In the genomic region with DNA sequence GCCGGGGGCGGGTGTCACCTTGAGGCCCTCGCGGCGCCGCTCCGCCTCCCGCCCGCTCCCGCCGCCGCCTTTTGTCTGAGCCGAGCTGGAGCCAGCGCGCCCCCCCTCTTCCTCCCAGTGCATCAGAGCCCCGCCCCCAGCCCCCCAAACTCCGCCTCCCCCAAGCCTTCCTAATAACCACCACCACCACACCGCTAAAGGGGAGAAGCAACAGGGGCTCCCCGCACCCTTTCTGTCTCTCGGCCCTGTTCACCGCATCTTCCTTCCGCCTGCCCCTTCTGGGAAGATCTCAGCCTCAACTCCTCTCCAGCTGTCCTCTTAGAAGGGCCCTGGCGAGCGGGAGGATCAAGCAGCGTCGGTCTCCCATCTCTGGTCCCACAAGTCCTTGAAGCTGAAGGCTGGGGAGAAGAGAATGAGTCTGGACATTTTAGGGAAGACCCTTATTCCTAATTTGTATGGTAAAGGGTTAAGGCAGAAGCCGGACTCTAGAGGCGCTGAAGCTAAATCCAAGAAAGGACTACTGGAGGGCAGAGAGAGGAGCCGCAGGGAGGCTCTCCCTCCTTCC, we compare ENCODE assay signal across 8 mouse cellular contexts. TPM values are rescaled to one million over a fixed set of nuclear protein-coding genes. Genes with fewer than 3 reads are reported as not detected.
A peak's percentile ranks its signal among the peaks of the same experiment; 100 is the strongest.
DNase-seq lines count a peak whose midpoint lies in the region; ATAC-seq and TF ChIP-seq lines count a peak whose summit lies in the region.

TSS of gene Tmem151b (minus strand) at position 61 of the 565 bp plus-strand sequence.

- peaks cover 22% of the 10 kb centered on the region for H3K4me1 ChIP-seq in kidney, embryonic 14.5 days (ENCODE audit: control insufficient read depth, insufficient read depth, low read length)
- H3K4me1 ChIP-seq in forebrain, embryonic 10.5 days, result peaks cover 59% of the 10 kb centered on the region
- H3K4me1 ChIP-seq in midbrain, postnatal 0 days (ENCODE audit: insufficient read depth, low read length), result 0 out of 2 replicates have a peak, but pooled peaks cover 10% of the 10 kb centered on the region

- H3K9me3 ChIP-seq in kidney, embryonic 14.5 days (ENCODE audit: control insufficient read depth, low read length), result no peaks in the 10 kb centered on the region
- no peaks in the 10 kb centered on the region; the same call in 1 of the 2 replicates for H3K9me3 ChIP-seq in forebrain, embryonic 10.5 days
- H3K9me3 ChIP-seq in midbrain, postnatal 0 days (ENCODE audit: low read length), result no peaks in the 10 kb centered on the region

- no peak within 1 kb of the TSS for H3K27ac ChIP-seq in kidney, embryonic 14.5 days (ENCODE audit: low read depth, low read length)
- H3K27ac ChIP-seq in forebrain, embryonic 10.5 days, result peak within 1 kb of the TSS; percentile 98
- peak within 1 kb of the TSS; percentile 96 for H3K27ac ChIP-seq in midbrain, postnatal 0 days (ENCODE audit: low read depth, low read length)

- WGBS in kidney, embryonic 14.5 days, result 0% methylated on average over 13 of the region's 29 CpGs
- 2% methylated on average over 17 of the region's 29 CpGs for WGBS in forebrain, embryonic 10.5 days
- 0% methylated on average over 10 of the region's 29 CpGs for WGBS in midbrain, postnatal 0 days

- TF ChIP-seq CTCF in midbrain, postnatal 0 days (IDR thresholded peaks at IDR 0.05), result peak; percentile 37

- DNase-seq in kidney, postnatal 14 days, result no peak
- DNase-seq in ZHBTc4 (ENCODE audit: low read depth, low spot score), result peak; percentile 45
- DNase-seq in forebrain, embryonic 10.5 days (ENCODE audit: extremely low spot score, low spot score), result peak; percentile 73
- DNase-seq in layer of hippocampus, postnatal 14 days (ENCODE audit: low spot score in 2 of 2), result peak in 1 of 2 experiments; percentile 70
- peak; percentile 76 for DNase-seq in midbrain, postnatal 0 days (ENCODE audit: low spot score)
- no peak for DNase-seq in spleen, adult 12 weeks (ENCODE audit: low spot score)

- H3K9ac ChIP-seq in kidney, embryonic 14.5 days (ENCODE audit: low read depth, low read length), result peak within 1 kb of the TSS; percentile 84
- peak within 1 kb of the TSS; percentile 98 for H3K9ac ChIP-seq in midbrain, postnatal 0 days (replicated peaks; ENCODE audit: low read length, poor library complexity, severe bottlenecking)

- H3K27me3 ChIP-seq in kidney, embryonic 14.5 days (ENCODE audit: control insufficient read depth, insufficient read depth, low read length), result peaks cover 44% of the 10 kb centered on the region
- peaks cover 75% of the 10 kb centered on the region for H3K27me3 ChIP-seq in forebrain, embryonic 10.5 days (ENCODE audit: poor library complexity, severe bottlenecking)
- peaks cover 15% of the 10 kb centered on the region for H3K27me3 ChIP-seq in midbrain, postnatal 0 days (ENCODE audit: insufficient read depth, low read length)

- H3K36me3 ChIP-seq in kidney, embryonic 14.5 days (ENCODE audit: control insufficient read depth, insufficient read depth, low read length), result no peaks in the 10 kb centered on the region
- peaks cover 19% of the 10 kb centered on the region for H3K36me3 ChIP-seq in forebrain, embryonic 10.5 days (replicated peaks)
- peaks cover 10% of the 10 kb centered on the region for H3K36me3 ChIP-seq in midbrain, postnatal 0 days (ENCODE audit: insufficient read depth, low read length)

- H3K4me2 ChIP-seq in kidney, embryonic 14.5 days (replicated peaks; ENCODE audit: low read depth, low read length), result peak within 1 kb of the TSS; percentile 99
- H3K4me2 ChIP-seq in midbrain, postnatal 0 days (ENCODE audit: low read depth, low read length, poor library complexity, severe bottlenecking), result peak within 1 kb of the TSS; percentile 66

- H3K4me3 ChIP-seq in kidney, embryonic 14.5 days (ENCODE audit: low read length), result peak within 1 kb of the TSS; percentile 80
- H3K4me3 ChIP-seq in forebrain, embryonic 10.5 days, result peak within 1 kb of the TSS; percentile 96
- peak within 1 kb of the TSS; percentile 58 for H3K4me3 ChIP-seq in midbrain, postnatal 0 days (ENCODE audit: low read depth, low read length)

- peak; percentile 26 for ATAC-seq in kidney, embryonic 14.5 days (ENCODE audit: low FRiP score, low TSS enrichment)
- peak; percentile 52 for ATAC-seq in midbrain, postnatal 0 days (ENCODE audit: low FRiP score)
- no peak for ATAC-seq in monocyte, adult 5-6 weeks (replicated peaks; ENCODE audit: insufficient number of reproducible peaks, low FRiP score, low TSS enrichment, poor library complexity, severe bottlenecking)

RNA-seq across cellular contexts. Expression of gene Tmem151b, which starts in this region (rescaled TPM):
- polyA plus RNA-seq in kidney, embryonic 14.5 days (2014; fragmentation: Nextera tagmentation; extraction: Ambion mirVana), result 1.7 and 2.0 TPM in 2 replicates
- 4.8 and 6.3 TPM in 2 replicates for polyA plus RNA-seq in forebrain, embryonic 10.5 days (2016; fragmentation: Nextera tagmentation; extraction: Ambion mirVana)
- 100 to 1,000 TPM; 106 to 107 TPM for total RNA-seq in layer of hippocampus, postnatal 14 days (2021)
- 77.9 and 95.6 TPM in 2 replicates for total RNA-seq in midbrain, postnatal 0 days (2014; rRNA removed)
- 29.1 and 30.7 TPM in 2 replicates for polyA plus RNA-seq in midbrain, postnatal 0 days (2015; fragmentation: Nextera tagmentation; extraction: Ambion mirVana)
- total RNA-seq in monocyte, adult 5-6 weeks (2017), result 0.10 to 0.32 TPM in 2 of 3 replicates, not detected in the other

Comparison
In these comparisons a context has a peak if more than half of its experiments do, and no peak if none do; other contexts are left out.
1. RNA of gene Tmem151b (total RNA-seq): 106 to 107 TPM in layer of hippocampus, postnatal 14 days and 77.9 to 95.6 TPM in midbrain, postnatal 0 days; 0.10 to 0.32 TPM in monocyte, adult 5-6 weeks; every median in the first group is over 10 times any median in the second.
2. DNase-seq: peak in ZHBTc4 (single experiment), forebrain, embryonic 10.5 days (single experiment) and midbrain, postnatal 0 days (single experiment); none in kidney, postnatal 14 days (single experiment) and spleen, adult 12 weeks (single experiment).
3. Peak in every context shown above with its lines, with median percentiles within 50 percentile points of each other: H3K4me3 ChIP-seq.